Mouse (Mus musculus) megakaryocyte-erythroid progenitor cell, adult 5 weeks (primary cell): Measurements from ENCODE around the gene Ikzf2. TPM values are rescaled to one million over a fixed set of nuclear protein-coding genes. Genes with fewer than 3 reads are reported as not detected.

Experiments
- polyA plus RNA-seq: library from polyadenylated mRNA; stranded (reverse); fragments of >175 nt; gene quantifications from 2 replicates; pipeline ENCODE4 v1.2.3, GENCODE M21; 2012

The Ikzf2 gene
- 3.5 and 10.4 TPM in 2 replicates for polyA plus RNA-seq

DNA sequence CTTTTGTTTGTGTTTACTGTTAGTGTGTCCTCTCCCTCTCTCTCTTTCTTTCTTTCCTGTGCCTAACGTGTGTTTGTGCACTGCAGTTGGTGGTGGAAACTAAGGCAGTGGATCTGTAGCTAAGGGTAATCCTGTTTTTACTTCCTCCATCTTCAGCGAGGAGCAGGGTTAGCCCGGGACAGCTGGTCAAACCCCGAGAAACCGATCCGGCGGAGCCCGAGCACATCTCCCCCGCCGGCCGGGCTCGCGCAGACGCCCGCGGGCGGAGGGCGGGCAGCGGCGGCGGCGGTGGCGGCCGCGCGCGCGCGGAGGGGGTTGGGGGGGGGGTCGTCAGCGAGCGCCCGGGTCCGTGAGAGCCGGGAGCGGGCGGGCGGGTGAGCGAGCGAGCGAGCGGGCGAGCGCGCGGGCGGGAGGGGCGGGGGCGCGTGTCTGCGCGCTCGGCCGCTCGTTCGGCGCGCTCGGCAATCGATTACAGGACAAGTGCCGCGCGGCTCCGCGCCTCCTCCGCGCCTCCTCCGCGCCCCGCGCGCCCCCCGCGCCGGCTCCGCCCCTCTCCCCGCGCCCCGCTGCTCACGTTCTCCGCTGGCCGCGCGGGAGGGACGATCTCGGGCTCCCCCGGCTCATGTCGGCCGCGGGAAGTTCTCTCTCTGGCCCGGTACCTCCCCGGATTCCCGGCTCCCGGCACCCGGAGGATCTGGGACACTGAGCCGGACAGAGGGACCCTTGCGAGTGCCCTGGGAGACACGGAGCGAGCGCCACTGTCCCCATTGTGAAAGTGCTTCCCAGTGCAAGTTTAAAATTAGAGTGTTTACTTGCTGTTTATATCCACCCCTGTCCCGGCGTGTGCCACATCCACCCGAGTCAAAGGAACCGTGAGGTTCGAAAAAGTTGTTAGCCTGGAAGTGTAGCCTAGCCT is at the start of gene Ikzf2:
TSS of gene Ikzf2 (minus strand) at position 170 of the 916 bp plus-strand sequence.

Other genes starting within 250 kb of the Ikzf2 start
- gene Spag16, start 139.7 kb upstream of the Ikzf2 start, polyA plus RNA-seq = not detected in 2 replicates